Mouse (Mus musculus): ENCODE data around the gene Olfr315. TPM values are rescaled to one million over a fixed set of nuclear protein-coding genes. Genes with fewer than 3 reads are reported as not detected.

The Olfr315 gene
- not detected in 4 replicates for total RNA-seq (2023)

GRCm38 (mm10) chr11:58772888-58773287 lies at the start of gene Olfr315:
Olfr315 (plus strand) TSS chr11:58773188.

DNA sequence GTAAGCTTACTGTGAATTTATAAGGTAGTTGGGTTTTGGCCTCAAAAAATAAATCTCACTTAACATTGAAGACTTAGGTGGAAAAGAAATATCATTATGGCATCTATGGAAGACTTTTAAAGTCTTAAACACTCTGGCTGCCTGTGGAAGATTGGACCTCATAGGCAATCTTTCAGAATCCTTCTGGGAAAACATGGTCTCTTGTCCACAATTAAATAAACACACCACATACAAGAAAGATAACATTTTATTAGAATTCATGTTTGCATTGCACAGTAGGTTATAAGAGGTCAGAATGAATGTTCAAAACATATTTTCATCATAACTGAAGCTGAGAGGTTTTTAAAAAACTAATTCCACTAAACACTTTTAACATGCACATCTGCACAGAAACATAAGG lies 49.1 kb upstream of the Olfr315 start, which contains the start of gene Olfr318:
Gene Olfr318, minus strand, starts transcription at position 101 of the 400 bp plus-strand sequence.

DNA sequence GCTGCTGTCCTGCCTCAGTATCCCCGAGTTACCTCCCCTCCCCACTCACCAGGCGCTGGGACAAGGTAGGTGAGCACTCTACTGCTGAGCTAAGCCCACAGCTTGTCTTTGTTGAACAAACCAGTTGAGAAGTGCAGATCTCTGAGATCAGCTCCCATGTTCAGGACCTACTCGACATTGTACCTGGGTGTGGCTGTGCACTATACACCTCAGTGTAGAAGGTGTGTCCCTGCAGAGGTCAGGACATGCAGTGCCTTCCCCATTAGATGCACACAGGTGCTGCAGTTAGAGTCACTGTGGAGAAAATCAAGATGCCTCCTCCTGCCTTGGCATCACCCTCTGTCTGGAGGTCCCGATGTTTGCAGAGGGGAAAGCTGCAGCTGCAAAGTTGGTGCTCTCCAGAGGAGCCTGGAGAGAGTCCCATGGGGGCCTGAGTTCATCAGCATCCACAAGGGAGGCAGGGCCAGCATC lies 34.2 kb upstream of the Olfr315 start, which contains the start of gene Olfr317:
Gene Olfr317, minus strand, starts transcription at position 421 of the 471 bp plus-strand sequence.

DNA sequence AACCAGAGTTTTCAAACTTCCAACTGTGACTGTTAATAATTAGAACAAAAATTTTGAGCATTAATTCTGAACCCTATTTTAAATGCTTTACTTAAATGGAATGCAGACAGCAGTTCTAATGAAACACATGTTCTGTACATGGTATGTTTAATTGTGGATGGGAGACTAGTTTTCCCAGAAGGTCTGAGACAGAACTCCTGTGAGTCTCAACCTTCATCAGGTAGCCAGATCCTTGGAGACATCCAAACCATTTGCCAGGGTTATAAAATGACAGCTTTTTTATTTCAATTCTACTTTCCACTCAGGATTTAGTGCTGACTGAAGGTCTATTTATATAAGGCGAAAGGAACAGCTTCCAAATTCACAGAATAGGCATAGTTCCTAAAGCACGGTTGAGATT lies 20.6 kb upstream of the Olfr315 start, which contains the start of gene Olfr316:
Gene Olfr316, plus strand, starts transcription at position 301 of the 400 bp plus-strand sequence.

GRCm38 (mm10) chr11:58782480-58783089 lies 9.6 kb downstream of the Olfr315 start, which contains the start of gene Olfr314:
Olfr314 (plus strand) TSS chr11:58782952.

GRCm38 (mm10) chr11:58801558-58802228 lies 28.7 kb downstream of the Olfr315 start, which contains the start of gene Fam183b:
Fam183b (minus strand) TSS chr11:58801960.

DNA sequence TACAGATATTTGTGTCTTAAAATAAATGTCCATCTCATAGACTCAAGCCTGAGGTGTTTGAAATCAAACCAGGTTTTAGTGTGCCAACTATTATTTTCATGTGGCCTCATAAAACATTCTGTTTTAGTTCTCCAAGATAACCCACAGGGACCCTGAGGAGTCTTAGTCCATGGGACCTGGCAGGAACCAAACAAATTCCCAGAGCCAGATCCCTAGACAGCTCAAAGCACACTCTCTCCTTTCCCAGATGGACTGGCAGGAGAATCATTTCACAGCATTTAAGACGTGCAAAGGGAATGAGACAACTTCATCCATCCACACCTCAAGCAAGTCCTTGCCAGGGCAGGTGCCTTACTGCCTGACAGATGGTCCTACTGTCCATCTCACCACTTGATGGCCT lies 41.7 kb downstream of the Olfr315 start, which contains the start of gene Olfr313:
Gene Olfr313, plus strand, starts transcription at position 301 of the 400 bp plus-strand sequence.

DNA sequence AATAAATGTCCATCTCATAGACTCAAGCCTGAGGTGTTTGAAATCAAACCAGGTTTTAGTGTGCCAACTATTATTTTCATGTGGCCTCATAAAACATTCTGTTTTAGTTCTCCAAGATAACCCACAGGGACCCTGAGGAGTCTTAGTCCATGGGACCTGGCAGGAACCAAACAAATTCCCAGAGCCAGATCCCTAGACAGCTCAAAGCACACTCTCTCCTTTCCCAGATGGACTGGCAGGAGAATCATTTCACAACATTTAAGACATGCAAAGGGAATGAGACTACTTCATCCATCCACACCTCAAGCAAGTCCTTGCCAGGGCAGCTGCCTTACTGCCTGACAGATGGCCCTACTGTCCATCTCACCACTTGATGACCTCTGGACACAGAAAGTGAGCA lies 55.9 kb downstream of the Olfr315 start, which contains the start of gene Olfr312:
Gene Olfr312, plus strand, starts transcription at position 301 of the 400 bp plus-strand sequence.

Other genes with a start within 250 kb of the Olfr315 start
- not detected in 4 replicates for gene Olfr330, start 238.4 kb upstream of the Olfr315 start, total RNA-seq (2023)
- not detected in 4 replicates for gene Olfr329-ps, start 226.8 kb upstream of the Olfr315 start, total RNA-seq (2023)
- gene Olfr328, start 217.6 kb upstream of the Olfr315 start, total RNA-seq (2023): 0.18 to 0.48 TPM (median 0.25 TPM) in 4 replicates
- gene Olfr224, start 202.6 kb upstream of the Olfr315 start, total RNA-seq (2023): not detected in 4 replicates
- not detected in 4 replicates for gene Olfr325, start 195.5 kb upstream of the Olfr315 start, total RNA-seq (2023)
- gene Olfr324, start 178.1 kb upstream of the Olfr315 start, total RNA-seq (2023): not detected in 4 replicates
- gene 2210407C18Rik, start 157.1 kb upstream of the Olfr315 start, total RNA-seq (2023): not detected in 4 replicates
- not detected in 4 replicates for gene Olfr323, start 142.7 kb upstream of the Olfr315 start, total RNA-seq (2023)
- not detected in 4 replicates for gene Trim58, start 132.7 kb upstream of the Olfr315 start, total RNA-seq (2023)
- gene Olfr322, start 114.4 kb upstream of the Olfr315 start, total RNA-seq (2023): not detected in 4 replicates
- gene Olfr320, start 92.1 kb upstream of the Olfr315 start, total RNA-seq (2023): not detected in 4 replicates
- gene Olfr319, start 74.0 kb upstream of the Olfr315 start, total RNA-seq (2023): not detected in 4 replicates
- gene Olfr318, start 49.2 kb upstream of the Olfr315 start, total RNA-seq (2023): 0.41 to 1.1 TPM (median 0.60 TPM) in 4 replicates
- not detected in 4 replicates for gene Olfr317, start 34.0 kb upstream of the Olfr315 start, total RNA-seq (2023)
- gene Olfr316, start 20.5 kb upstream of the Olfr315 start, total RNA-seq (2023): not detected in 4 replicates
- gene Olfr314, start 9.8 kb downstream of the Olfr315 start, total RNA-seq (2023): 0.20 TPM in 1 of 4 replicates, not detected in the others
- not detected in 4 replicates for gene Fam183b, start 28.8 kb downstream of the Olfr315 start, total RNA-seq (2023)
- gene Olfr313, start 41.8 kb downstream of the Olfr315 start, total RNA-seq (2023): not detected in 4 replicates
- not detected in 4 replicates for gene Olfr312, start 56.0 kb downstream of the Olfr315 start, total RNA-seq (2023)
- not detected in 4 replicates for gene Olfr311, start 66.1 kb downstream of the Olfr315 start, total RNA-seq (2023)
- gene Gm12258, start 74.0 kb downstream of the Olfr315 start, total RNA-seq (2023): 4.1 to 8.8 TPM (median 5.6 TPM) in 4 replicates
- 10.3 to 12.2 TPM (median 11.0 TPM) in 4 replicates for gene 2810021J22Rik, start 94.0 kb downstream of the Olfr315 start, total RNA-seq (2023)
- gene Zfp39, start 131.0 kb downstream of the Olfr315 start, total RNA-seq (2023): 9.9 to 13.0 TPM (median 11.6 TPM) in 4 replicates
- not detected in 4 replicates for gene Btnl10, start 144.7 kb downstream of the Olfr315 start, total RNA-seq (2023)
- gene Rnf187, start 165.7 kb downstream of the Olfr315 start, total RNA-seq (2023): 113 to 129 TPM (median 118 TPM) in 4 replicates
- gene Hist3h2ba, start 175.7 kb downstream of the Olfr315 start, total RNA-seq (2023): 20.4 to 26.0 TPM (median 20.9 TPM) in 4 replicates
- gene Hist3h2a, start 181.5 kb downstream of the Olfr315 start, total RNA-seq (2023): 61.7 to 72.8 TPM (median 69.5 TPM) in 4 replicates
- 0.16 to 0.39 TPM (median 0.28 TPM) in 4 replicates for gene Trim17, start 181.5 kb downstream of the Olfr315 start, total RNA-seq (2023)
- gene Trim11, start 204.9 kb downstream of the Olfr315 start, total RNA-seq (2023): 110 to 128 TPM (median 119 TPM) in 4 replicates